Mouse (Mus musculus): ENCODE measurements at regions not wholly inside any gene's neighbourhood (a gene's known extent, or its start where the extent isn't known, plus 50 kb on each side); places are given as distances from the start of the nearest gene placed in this dataset.

- TF ChIP-seq CTCF (IDR thresholded peaks at IDR 0.05) (no peak), EP300 (IDR thresholded peaks at IDR 0.05) (peak; percentile 76)
Measured at GRCm38 (mm10) chr12:80046625-80047303, 66.0 kb downstream of the Zfp36l1 start.

All from lung, postnatal 0 days (tissue).